Mouse (Mus musculus): ENCODE measurements around the gene Arhgef39. TPM values are rescaled to one million over a fixed set of nuclear protein-coding genes. Genes with fewer than 3 reads are reported as not detected.

Arhgef39 gene
- polyA plus RNA-seq, 1 experiment from 2014 or later, result 40.3 TPM

- 94% methylated on average over 10 of the region's 10 CpGs for WGBS
- Histone ChIP-seq H3K27ac (no peak overlapping the region), H3K4me2 (no peak overlapping the region), H3K9ac (no peak overlapping the region), H3K36me3 (ENCODE audit: poor library complexity, severe bottlenecking) (no peaks in the 10 kb centered on the region), H3K4me1 (no peaks in the 10 kb centered on the region), H3K27me3 (no peaks in the 10 kb centered on the region), H3K9me3 (replicated peaks) (no peaks in the 10 kb centered on the region), H3K4me3 (no peak overlapping the region)
- ATAC-seq, result no peak
These were observed 29.2 kb downstream of the Arhgef39 start for GRCm38 (mm10) chr4:43470301-43470700.

- Histone ChIP-seq H3K4me2 (no peak overlapping the region), H3K9ac (no peak overlapping the region), H3K9me3 (replicated peaks) (no peaks in the 10 kb centered on the region), H3K4me1 (no peaks in the 10 kb centered on the region), H3K36me3 (ENCODE audit: poor library complexity, severe bottlenecking) (no peaks in the 10 kb centered on the region), H3K27ac (no peak overlapping the region), H3K4me3 (no peak overlapping the region), H3K27me3 (no peaks in the 10 kb centered on the region)
- no peak for ATAC-seq
- 87% methylated on average over 7 of the region's 7 CpGs for WGBS
These were observed 32.6 kb downstream of the Arhgef39 start for GRCm38 (mm10) chr4:43466872-43467271.

GRCm38 (mm10) chr4:43465935-43466334, 33.6 kb downstream of the Arhgef39 start:
- H3K9me3 ChIP-seq (replicated peaks), result no peaks in the 10 kb centered on the region
- no peaks in the 10 kb centered on the region for H3K27me3 ChIP-seq
- no peaks in the 10 kb centered on the region for H3K4me1 ChIP-seq
- H3K4me3 ChIP-seq, result no peak overlapping the region
- H3K36me3 ChIP-seq (ENCODE audit: poor library complexity, severe bottlenecking), result no peaks in the 10 kb centered on the region
- no peak overlapping the region for H3K27ac ChIP-seq
- H3K4me2 ChIP-seq, result no peak overlapping the region
- no peak overlapping the region for H3K9ac ChIP-seq
- 87% methylated on average over 6 of the region's 6 CpGs for WGBS
- ATAC-seq, result no peak

- Histone ChIP-seq H3K27ac (no peak overlapping the region), H3K9me3 (replicated peaks) (no peaks in the 10 kb centered on the region)
- ATAC-seq, result no peak
These were observed 36.4 kb downstream of the Arhgef39 start for GRCm38 (mm10) chr4:43463102-43463501.

GRCm38 (mm10) chr4:43457124-43457523, 42.4 kb downstream of the Arhgef39 start:
- Histone ChIP-seq H3K27ac (no peak overlapping the region), H3K36me3 (ENCODE audit: poor library complexity, severe bottlenecking) (no peaks in the 10 kb centered on the region), H3K27me3 (peaks cover 26% of the 10 kb centered on the region), H3K4me3 (no peak overlapping the region), H3K9me3 (replicated peaks) (no peaks in the 10 kb centered on the region), H3K4me1 (peaks cover 11% of the 10 kb centered on the region), H3K4me2 (no peak overlapping the region), H3K9ac (no peak overlapping the region)
- WGBS, result 26% methylated on average over 8 of the region's 8 CpGs
- ATAC-seq, result no peak

More at GRCm38 (mm10) chr4:43463102-43463501, 36.4 kb downstream of the Arhgef39 start:
- Histone ChIP-seq H3K27me3 (no peaks in the 10 kb centered on the region), H3K36me3 (ENCODE audit: poor library complexity, severe bottlenecking) (no peaks in the 10 kb centered on the region), H3K4me2 (no peak overlapping the region), H3K4me3 (no peak overlapping the region), H3K4me1 (no peaks in the 10 kb centered on the region), H3K9ac (no peak overlapping the region)
- WGBS, result 95% methylated on average over 5 of the region's 5 CpGs

GRCm38 (mm10) chr4:43456470-43456869, 43.0 kb downstream of the Arhgef39 start:
- Histone ChIP-seq H3K9ac (no peak overlapping the region), H3K4me1 (peaks cover 11% of the 10 kb centered on the region), H3K36me3 (ENCODE audit: poor library complexity, severe bottlenecking) (no peaks in the 10 kb centered on the region), H3K9me3 (replicated peaks) (no peaks in the 10 kb centered on the region), H3K4me3 (no peak overlapping the region), H3K27me3 (peaks cover 26% of the 10 kb centered on the region), H3K4me2 (no peak overlapping the region), H3K27ac (no peak overlapping the region)
- 33% methylated on average over 4 of the region's 4 CpGs for WGBS
- no peak for ATAC-seq

GRCm38 (mm10) chr4:43454041-43454836, 45.3 kb downstream of the Arhgef39 start, which contains the start of gene Cd72:
TSS of gene Cd72 (minus strand) at chr4:43454628.
- H3K4me2 ChIP-seq, result peak within 1 kb of the TSS; percentile 54
- H3K36me3 ChIP-seq (ENCODE audit: poor library complexity, severe bottlenecking), result no peaks in the 10 kb centered on the region
- peaks cover 11% of the 10 kb centered on the region for H3K4me1 ChIP-seq
- no peak for ATAC-seq
- H3K4me3 ChIP-seq, result peak within 1 kb of the TSS; percentile 16
- H3K27me3 ChIP-seq, result peaks cover 26% of the 10 kb centered on the region
- no peak within 1 kb of the TSS for H3K27ac ChIP-seq
- 36% methylated on average over 20 of the region's 20 CpGs for WGBS
- H3K9ac ChIP-seq, result peak within 1 kb of the TSS; percentile 46; the same call in 1 of the 2 replicates
- no peaks in the 10 kb centered on the region for H3K9me3 ChIP-seq (replicated peaks)

- no peak for ATAC-seq
- peak overlapping the region; percentile 16 for H3K4me3 ChIP-seq
- H3K4me1 ChIP-seq, result peaks cover 11% of the 10 kb centered on the region
- peak overlapping the region; percentile 46; the same call in 1 of the 2 replicates for H3K9ac ChIP-seq
- peaks cover 26% of the 10 kb centered on the region for H3K27me3 ChIP-seq
- 0% methylated on average over 17 of the region's 18 CpGs for WGBS
- H3K4me2 ChIP-seq, result peak overlapping the region; percentile 54
- H3K27ac ChIP-seq, result no peak overlapping the region
- H3K9me3 ChIP-seq (replicated peaks), result no peaks in the 10 kb centered on the region
- H3K36me3 ChIP-seq (ENCODE audit: poor library complexity, severe bottlenecking), result peaks cover 3% of the 10 kb centered on the region
These were observed 46.1 kb downstream of the Arhgef39 start for GRCm38 (mm10) chr4:43453413-43453812.

GRCm38 (mm10) chr4:43452315-43452714, 47.2 kb downstream of the Arhgef39 start:
- 56% methylated on average over 11 of the region's 11 CpGs for WGBS
- Histone ChIP-seq H3K9ac (no peak overlapping the region), H3K4me2 (no peak overlapping the region), H3K36me3 (ENCODE audit: poor library complexity, severe bottlenecking) (peaks cover 14% of the 10 kb centered on the region), H3K9me3 (replicated peaks) (no peaks in the 10 kb centered on the region), H3K27me3 (peaks cover 26% of the 10 kb centered on the region), H3K4me1 (peaks cover 11% of the 10 kb centered on the region), H3K4me3 (no peak overlapping the region), H3K27ac (no peak overlapping the region)
- ATAC-seq, result no peak

GRCm38 (mm10) chr4:43448554-43448953, 50.9 kb downstream of the Arhgef39 start:
- no peaks in the 10 kb centered on the region for H3K9me3 ChIP-seq (replicated peaks)
- no peak overlapping the region for H3K27ac ChIP-seq
- 90% methylated on average over 3 of the region's 3 CpGs for WGBS
- no peak overlapping the region for H3K9ac ChIP-seq
- no peak overlapping the region for H3K4me2 ChIP-seq
- peaks cover 20% of the 10 kb centered on the region for H3K4me1 ChIP-seq
- peaks cover 43% of the 10 kb centered on the region for H3K36me3 ChIP-seq (ENCODE audit: poor library complexity, severe bottlenecking)
- ATAC-seq, result no peak
- no peak overlapping the region for H3K4me3 ChIP-seq
- H3K27me3 ChIP-seq, result peaks cover 13% of the 10 kb centered on the region

GRCm38 (mm10) chr4:43447251-43447650, 52.2 kb downstream of the Arhgef39 start:
- peaks cover under 1% of the 10 kb centered on the region; the same call in 1 of the 2 replicates for H3K27me3 ChIP-seq
- no peak overlapping the region for H3K4me3 ChIP-seq
- peaks cover 16% of the 10 kb centered on the region for H3K4me1 ChIP-seq
- 88% methylated on average over 13 of the region's 13 CpGs for WGBS
- no peak overlapping the region for H3K4me2 ChIP-seq
- peaks cover 43% of the 10 kb centered on the region for H3K36me3 ChIP-seq (ENCODE audit: poor library complexity, severe bottlenecking)
- no peak overlapping the region for H3K27ac ChIP-seq
- H3K9ac ChIP-seq, result no peak overlapping the region
- ATAC-seq, result no peak
- no peaks in the 10 kb centered on the region for H3K9me3 ChIP-seq (replicated peaks)

Measured in forebrain, embryonic 13.5 days (tissue).